Mouse (Mus musculus): ENCODE measurements at regions not wholly inside any gene's neighbourhood (a gene's known extent, or its start where the extent isn't known, plus 50 kb on each side); places are given as distances from the start of the nearest gene placed in this dataset.

DNA sequence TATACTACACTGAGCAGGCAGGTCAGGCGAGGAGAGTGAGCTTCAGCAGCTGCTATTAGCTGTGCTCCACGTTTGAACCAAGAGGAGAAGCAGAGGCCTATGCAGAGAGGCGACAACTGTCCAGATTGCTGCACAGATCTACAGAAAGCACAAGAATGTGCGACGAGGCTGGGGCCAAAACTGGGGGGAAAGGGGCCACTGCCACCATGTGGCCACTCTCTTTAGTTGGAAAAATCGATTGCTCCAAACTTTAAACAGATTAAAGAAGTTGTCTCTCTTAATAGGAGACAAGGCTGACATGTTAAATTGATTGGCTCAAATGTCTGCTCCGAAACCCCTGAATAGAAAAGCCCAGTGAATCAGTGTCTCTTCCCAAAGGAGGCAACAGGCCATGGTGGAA is 127.3 kb downstream of the St8sia2 start:
- no peak for TF ChIP-seq POLR2A (IDR thresholded peaks at IDR 0.05; ENCODE audit: low read depth, low read length)
- TF ChIP-seq CTCF (IDR thresholded peaks at IDR 0.05; ENCODE audit: borderline replicate concordance, insufficient read depth, low read length), result no peak
- Histone ChIP-seq H3K27ac (ENCODE audit: insufficient read depth, low read length) (no peak overlapping the region), H3K4me3 (ENCODE audit: insufficient read depth, low read length) (no peak overlapping the region), H3K4me1 (ENCODE audit: control insufficient read depth, insufficient read depth, low read length) (no peaks in the 10 kb centered on the region)
